8 mouse cellular contexts compared by ENCODE assay signal in the genomic region with DNA sequence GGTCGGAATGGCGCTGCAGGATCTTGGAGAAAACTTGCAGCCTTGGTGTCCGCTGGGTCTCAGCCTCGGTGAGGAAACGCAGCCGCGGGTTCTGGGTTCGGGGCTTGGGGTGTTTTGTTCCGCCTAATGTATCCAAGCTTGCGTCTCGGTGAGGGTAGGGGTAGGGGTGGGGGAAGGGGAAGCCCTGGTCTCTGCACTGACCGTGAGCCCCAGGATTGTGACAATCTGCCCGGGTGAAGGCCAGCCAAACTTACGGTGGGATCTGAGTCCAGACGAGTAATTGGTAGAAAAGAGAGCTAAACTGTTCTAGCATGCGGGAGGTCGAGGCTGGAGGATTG. TPM values are rescaled to one million over a fixed set of nuclear protein-coding genes. Genes with fewer than 3 reads are reported as not detected.
DNase-seq lines count a peak whose midpoint lies in the region; ATAC-seq and TF ChIP-seq lines count a peak whose summit lies in the region.

No protein-coding gene starts in this region.

- H3K9ac ChIP-seq in liver, embryonic 11.5 days (ENCODE audit: low read depth, low read length): peak overlapping the region; percentile 71

- no peaks in the 10 kb centered on the region for H3K9me3 ChIP-seq in erythroblast, embryonic 14.5 days (ENCODE audit: control insufficient read depth, low read length)
- H3K9me3 ChIP-seq in liver, embryonic 11.5 days (ENCODE audit: control insufficient read depth, low read length): no peaks in the 10 kb centered on the region

- no peak for TF ChIP-seq POLR2A in spleen, adult 2 months (IDR thresholded peaks at IDR 0.05; ENCODE audit: low read depth, low read length)

- H3K4me2 ChIP-seq in liver, embryonic 11.5 days: peak overlapping the region; percentile 66

- WGBS in spleen, adult 2 months: under 1% methylated on average over 17 of the region's 17 CpGs
- WGBS in liver, embryonic 11.5 days: 1% methylated on average over 17 of the region's 17 CpGs

- ATAC-seq in erythroblast, adult 5-6 weeks (replicated peaks; ENCODE audit: low FRiP score, poor library complexity, severe bottlenecking): no peak
- peak; percentile 22 for ATAC-seq in liver, embryonic 11.5 days (replicated peaks; ENCODE audit: low FRiP score)

- TF ChIP-seq CTCF in spleen, adult 2 months (IDR thresholded peaks at IDR 0.05; ENCODE audit: extremely low read depth, insufficient read depth, insufficient read length, insufficient replicate concordance): no peak

- H3K4me3 ChIP-seq in erythroblast, embryonic 14.5 days (replicated peaks): peak overlapping the region; percentile 100
- H3K4me3 ChIP-seq in spleen, adult 2 months (ENCODE audit: extremely low read depth, insufficient read depth, insufficient read length): peak overlapping the region; percentile 92
- H3K4me3 ChIP-seq in liver, embryonic 11.5 days (ENCODE audit: low read depth, low read length): peak overlapping the region; percentile 97

- H3K4me1 ChIP-seq in erythroblast, embryonic 14.5 days (ENCODE audit: control insufficient read depth): peaks cover 61% of the 10 kb centered on the region
- H3K4me1 ChIP-seq in spleen, adult 2 months (ENCODE audit: control insufficient read depth, insufficient read depth, insufficient read length): peaks cover 14% of the 10 kb centered on the region
- H3K4me1 ChIP-seq in liver, embryonic 11.5 days (replicated peaks; ENCODE audit: control insufficient read depth, insufficient read depth, low read length): peaks cover 25% of the 10 kb centered on the region

- peaks cover 37% of the 10 kb centered on the region for H3K36me3 ChIP-seq in erythroblast, embryonic 14.5 days (ENCODE audit: control insufficient read depth)
- H3K36me3 ChIP-seq in spleen, adult 2 months (ENCODE audit: control insufficient read depth, insufficient read depth, low read length): no peaks in the 10 kb centered on the region
- 0 out of 2 replicates have a peak, but pooled peaks cover under 1% of the 10 kb centered on the region for H3K36me3 ChIP-seq in liver, embryonic 11.5 days (ENCODE audit: control insufficient read depth, insufficient read depth, low read length)

- H3K27ac ChIP-seq in spleen, adult 2 months (ENCODE audit: insufficient read depth, low read length): 0 out of 2 replicates have a peak overlapping the region, but pooled peaks have one; percentile 30
- H3K27ac ChIP-seq in liver, embryonic 11.5 days (ENCODE audit: low read depth, low read length): no peak overlapping the region

- DNase-seq in spleen, adult 2 months (ENCODE audit: low read depth in 1 of 2, low spot score in 2 of 2): no peak
- no peak for DNase-seq in spleen, postnatal 4 days (ENCODE audit: low spot score in 2 of 2)
- no peak for DNase-seq in liver, embryonic 11.5 days (ENCODE audit: low spot score)
- DNase-seq in adrenal gland, postnatal 36 days: no peak
- no peak for DNase-seq in cerebellum, postnatal 4 days (ENCODE audit: low spot score in 2 of 2)
- no peak for DNase-seq in spleen, postnatal 14 days (ENCODE audit: low spot score in 2 of 2)

- no peaks in the 10 kb centered on the region for H3K27me3 ChIP-seq in erythroblast, embryonic 14.5 days (ENCODE audit: control insufficient read depth)
- H3K27me3 ChIP-seq in spleen, adult 2 months (ENCODE audit: control insufficient read depth, insufficient read depth, low read length): 0 out of 2 replicates have a peak, but pooled peaks cover 3% of the 10 kb centered on the region
- no peaks in the 10 kb centered on the region for H3K27me3 ChIP-seq in liver, embryonic 11.5 days (replicated peaks; ENCODE audit: control insufficient read depth, insufficient read depth, low read length)

RNA-seq across cellular contexts. Expression of a gene that starts 0.8 kb away (rescaled TPM):
- 1.2 and 1.5 TPM in 2 replicates for polyA plus RNA-seq in erythroblast, embryonic 14.5 days (2012)
- 53.9 and 76.9 TPM in 2 replicates for total RNA-seq in erythroblast, adult 5-6 weeks (2015; ENCODE audit: low replicate concordance)
- total RNA-seq in erythroblast, adult 5-6 weeks (2017; ENCODE audit: low replicate concordance): 35.5 and 43.6 TPM in 2 replicates
- polyA plus RNA-seq in spleen, adult 2 months (2012; rRNA removed): 17.2 and 19.8 TPM in 2 replicates
- polyA plus RNA-seq in liver, embryonic 11.5 days (2014; fragmentation: Nextera tagmentation; extraction: Ambion mirVana): 45.0 and 50.8 TPM in 2 replicates
- 10 to 100 TPM; 14.1 to 14.5 TPM for total RNA-seq in adrenal gland, postnatal 36 days (2021)

RNA-seq across cellular contexts. Expression of a gene that starts 0.9 kb away (rescaled TPM):
- polyA plus RNA-seq in erythroblast, embryonic 14.5 days (2012): 1.0 and 1.1 TPM in 2 replicates
- total RNA-seq in erythroblast, adult 5-6 weeks (2015; ENCODE audit: low replicate concordance): 21.3 and 21.9 TPM in 2 replicates
- total RNA-seq in erythroblast, adult 5-6 weeks (2017; ENCODE audit: low replicate concordance): 11.7 and 16.6 TPM in 2 replicates
- polyA plus RNA-seq in spleen, adult 2 months (2012; rRNA removed): 16.2 and 23.0 TPM in 2 replicates
- 29.2 and 31.7 TPM in 2 replicates for polyA plus RNA-seq in liver, embryonic 11.5 days (2014; fragmentation: Nextera tagmentation; extraction: Ambion mirVana)
- 10 to 100 TPM; 35.8 to 41.2 TPM for total RNA-seq in adrenal gland, postnatal 36 days (2021)

RNA-seq across cellular contexts. Expression of a gene that starts 31.2 kb away (rescaled TPM):
- polyA plus RNA-seq in erythroblast, embryonic 14.5 days (2012): 0.09 and 0.14 TPM in 2 replicates
- total RNA-seq in erythroblast, adult 5-6 weeks (2015; ENCODE audit: low replicate concordance): 16.1 and 17.5 TPM in 2 replicates
- total RNA-seq in erythroblast, adult 5-6 weeks (2017; ENCODE audit: low replicate concordance): 10.8 and 16.3 TPM in 2 replicates
- polyA plus RNA-seq in spleen, adult 2 months (2012; rRNA removed): 3.0 and 3.5 TPM in 2 replicates
- polyA plus RNA-seq in liver, embryonic 11.5 days (2014; fragmentation: Nextera tagmentation; extraction: Ambion mirVana): 130 and 143 TPM in 2 replicates
- 10 to 100 TPM; 40.7 to 45.8 TPM for total RNA-seq in adrenal gland, postnatal 36 days (2021)

RNA-seq across cellular contexts. Expression of a gene that starts 31.4 kb away (rescaled TPM):
- 0.09 and 0.10 TPM in 2 replicates for polyA plus RNA-seq in erythroblast, embryonic 14.5 days (2012)
- 1.9 and 6.0 TPM in 2 replicates for total RNA-seq in erythroblast, adult 5-6 weeks (2015; ENCODE audit: low replicate concordance)
- total RNA-seq in erythroblast, adult 5-6 weeks (2017; ENCODE audit: low replicate concordance): 2.2 and 6.1 TPM in 2 replicates
- 5.7 and 6.6 TPM in 2 replicates for polyA plus RNA-seq in spleen, adult 2 months (2012; rRNA removed)
- polyA plus RNA-seq in liver, embryonic 11.5 days (2014; fragmentation: Nextera tagmentation; extraction: Ambion mirVana): 23.7 and 23.9 TPM in 2 replicates
- 10 to 100 TPM; 61.9 to 80.1 TPM for total RNA-seq in adrenal gland, postnatal 36 days (2021)

Comparison
In these comparisons a context has a peak if more than half of its experiments do, and no peak if none do; other contexts are left out.
1. RNA of a gene that starts 31.2 kb away (polyA plus RNA-seq): 130 to 143 TPM in liver, embryonic 11.5 days; 3.0 to 3.5 TPM in spleen, adult 2 months and 0.09 to 0.14 TPM in erythroblast, embryonic 14.5 days; every median in the first group is over 10 times any median in the second.
2. Peak in every context shown above with its lines, with median percentiles within 50 percentile points of each other: H3K4me3 ChIP-seq.